Comparison of ENCODE assay signal across 25 mouse cellular contexts in the genomic region with DNA sequence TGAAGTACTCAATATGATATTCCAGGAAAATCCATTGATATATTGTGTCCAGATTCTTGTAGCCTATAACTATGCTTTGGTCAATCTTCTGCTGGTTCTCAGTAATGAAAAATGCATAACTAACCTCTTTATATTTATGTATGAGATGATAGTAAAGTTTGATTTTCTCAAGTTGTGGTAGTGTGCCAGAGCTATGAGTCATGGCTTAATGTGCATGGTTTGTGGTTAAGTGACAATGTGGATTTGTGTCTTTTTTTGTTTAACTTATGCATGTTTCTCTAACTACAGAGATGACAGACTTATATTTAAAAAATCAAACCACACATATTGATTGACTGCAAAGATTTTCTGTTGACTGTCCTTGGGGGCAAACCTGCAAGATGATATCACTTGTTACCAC. TPM values are rescaled to one million over a fixed set of nuclear protein-coding genes. Genes with fewer than 3 reads are reported as not detected.
"Had no signal": no experiment of that assay in that cellular context is flagged by ENCODE, and none has a peak within 500 bp of the region (broad histone marks: within the 10 kb centered on the region; RNA-seq: fewer than 3 reads in every experiment).

No protein-coding gene starts in this region.

- DNase-seq: gastrocnemius, adult 2 months; gastrocnemius, postnatal 10 days; gastrocnemius, postnatal 25 days; heart, adult 11 months; heart, adult 2 months; heart, postnatal 14 days; heart, postnatal 36 days; kidney, adult 11 months; kidney, adult 2 months; kidney, adult 9 months; kidney, postnatal 14 days; kidney, postnatal 36 days; layer of hippocampus, adult 9-11 months; layer of hippocampus, postnatal 36 days; left cerebral cortex, postnatal 4 days had no signal

RNA-seq across cellular contexts. Expression of a gene that starts 49.7 kb away (rescaled TPM):
- total RNA-seq: gastrocnemius, adult 2 months; gastrocnemius, postnatal 10 days; gastrocnemius, postnatal 25 days; heart, adult 2 months; heart, postnatal 14 days; heart, postnatal 36 days; hematopoietic stem cell, adult 5-6 weeks; hindbrain, postnatal 0 days; layer of hippocampus, adult 18-20 months; layer of hippocampus, adult 8-10 months; layer of hippocampus, postnatal 14 days; layer of hippocampus, postnatal 36 days; left cerebral cortex, adult 18-20 months; left cerebral cortex, adult 8-10 months; left cerebral cortex, postnatal 10 days; left cerebral cortex, postnatal 25 days; left cerebral cortex, postnatal 4 days; liver, adult 2 months had no signal
